Mouse (Mus musculus): ENCODE results near the gene Uaca.
"Not testable (repeated sequence)": the region's sequence is repeated elsewhere in the genome, so short reads cannot be mapped to it uniquely, and the experiment has no call there.

The Uaca gene

GRCm38 (mm10) chr9:60787517-60788110 lies 6.7 kb upstream of the Uaca start:
- ATAC-seq (ENCODE audit: insufficient number of reproducible peaks, low FRiP score, low TSS enrichment) = no peak

- no peak for ATAC-seq (ENCODE audit: insufficient number of reproducible peaks, low FRiP score, low TSS enrichment)
Measured at GRCm38 (mm10) chr9:60790282-60790681, 4.1 kb upstream of the Uaca start.

- no peak for ATAC-seq (ENCODE audit: insufficient number of reproducible peaks, low FRiP score, low TSS enrichment)
Measured at GRCm38 (mm10) chr9:60794841-60795351, 554 bp downstream of the Uaca start.

GRCm38 (mm10) chr9:60796076-60796475 lies 1.7 kb downstream of the Uaca start:
- no peak for ATAC-seq (ENCODE audit: insufficient number of reproducible peaks, low FRiP score, low TSS enrichment)

GRCm38 (mm10) chr9:60797126-60797525 lies 2.8 kb downstream of the Uaca start:
- no peak for ATAC-seq (ENCODE audit: insufficient number of reproducible peaks, low FRiP score, low TSS enrichment)

GRCm38 (mm10) chr9:60799061-60799460 lies 4.7 kb downstream of the Uaca start:
- no peak for ATAC-seq (ENCODE audit: insufficient number of reproducible peaks, low FRiP score, low TSS enrichment)

GRCm38 (mm10) chr9:60800663-60801382 lies 6.5 kb downstream of the Uaca start:
- ATAC-seq (ENCODE audit: insufficient number of reproducible peaks, low FRiP score, low TSS enrichment) = no peak

- no peak for ATAC-seq (ENCODE audit: insufficient number of reproducible peaks, low FRiP score, low TSS enrichment)
Measured at GRCm38 (mm10) chr9:60801746-60802145, 7.4 kb downstream of the Uaca start.

GRCm38 (mm10) chr9:60802341-60802740 lies 8.0 kb downstream of the Uaca start:
- no peak for ATAC-seq (ENCODE audit: insufficient number of reproducible peaks, low FRiP score, low TSS enrichment)

- no peak for ATAC-seq (ENCODE audit: insufficient number of reproducible peaks, low FRiP score, low TSS enrichment)
Measured at GRCm38 (mm10) chr9:60806021-60806420, 11.7 kb downstream of the Uaca start.

- ATAC-seq (ENCODE audit: insufficient number of reproducible peaks, low FRiP score, low TSS enrichment) = no peak
Measured at GRCm38 (mm10) chr9:60807996-60808395, 13.7 kb downstream of the Uaca start.

GRCm38 (mm10) chr9:60813139-60813880 lies 19.0 kb downstream of the Uaca start:
- ATAC-seq (ENCODE audit: insufficient number of reproducible peaks, low FRiP score, low TSS enrichment) = no peak

GRCm38 (mm10) chr9:60815502-60815901 lies 21.2 kb downstream of the Uaca start:
- ATAC-seq (ENCODE audit: insufficient number of reproducible peaks, low FRiP score, low TSS enrichment) = no peak

- ATAC-seq (ENCODE audit: insufficient number of reproducible peaks, low FRiP score, low TSS enrichment) = no peak
Measured at GRCm38 (mm10) chr9:60817585-60817984, 23.2 kb downstream of the Uaca start.

GRCm38 (mm10) chr9:60818582-60818981 lies 24.2 kb downstream of the Uaca start:
- ATAC-seq (ENCODE audit: insufficient number of reproducible peaks, low FRiP score, low TSS enrichment) = not testable (repeated sequence)

GRCm38 (mm10) chr9:60819340-60819739 lies 25.0 kb downstream of the Uaca start:
- no peak for ATAC-seq (ENCODE audit: insufficient number of reproducible peaks, low FRiP score, low TSS enrichment)

GRCm38 (mm10) chr9:60821501-60821900 lies 27.2 kb downstream of the Uaca start:
- no peak for ATAC-seq (ENCODE audit: insufficient number of reproducible peaks, low FRiP score, low TSS enrichment)

- ATAC-seq (ENCODE audit: insufficient number of reproducible peaks, low FRiP score, low TSS enrichment) = no peak
Measured at GRCm38 (mm10) chr9:60822681-60823080, 28.3 kb downstream of the Uaca start.

- no peak for ATAC-seq (ENCODE audit: insufficient number of reproducible peaks, low FRiP score, low TSS enrichment)
Measured at GRCm38 (mm10) chr9:60825506-60825905, 31.2 kb downstream of the Uaca start.

GRCm38 (mm10) chr9:60826759-60827158 lies 32.4 kb downstream of the Uaca start:
- no peak for ATAC-seq (ENCODE audit: insufficient number of reproducible peaks, low FRiP score, low TSS enrichment)

GRCm38 (mm10) chr9:60828196-60828595 lies 33.9 kb downstream of the Uaca start:
- ATAC-seq (ENCODE audit: insufficient number of reproducible peaks, low FRiP score, low TSS enrichment) = no peak
